Mouse (Mus musculus): ENCODE measurements at regions not wholly inside any gene's neighbourhood (a gene's known extent, or its start where the extent isn't known, plus 50 kb on each side); places are given as distances from the start of the nearest gene placed in this dataset.

DNA sequence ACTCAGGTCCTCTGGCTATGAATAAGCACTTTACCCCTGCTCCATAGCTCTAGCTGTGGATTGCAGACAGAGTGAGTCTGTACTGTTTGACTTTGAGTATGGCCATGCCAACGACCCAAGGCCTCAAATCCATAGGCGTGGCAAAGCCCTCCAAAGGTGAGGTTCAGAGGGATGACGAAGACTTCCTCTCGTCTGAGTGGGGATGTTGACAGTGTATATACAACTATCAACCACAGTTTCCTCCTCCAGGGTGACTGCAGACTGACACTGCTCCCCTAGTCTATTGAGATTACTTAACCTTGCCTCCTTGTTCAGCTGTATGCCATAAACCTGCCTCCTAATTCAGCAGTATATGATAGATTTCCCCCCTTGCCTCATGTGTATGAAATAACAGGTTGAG, 80.7 kb upstream of the Tle4 start:
- no peak for DNase-seq (ENCODE audit: low read depth, low spot score)

DNA sequence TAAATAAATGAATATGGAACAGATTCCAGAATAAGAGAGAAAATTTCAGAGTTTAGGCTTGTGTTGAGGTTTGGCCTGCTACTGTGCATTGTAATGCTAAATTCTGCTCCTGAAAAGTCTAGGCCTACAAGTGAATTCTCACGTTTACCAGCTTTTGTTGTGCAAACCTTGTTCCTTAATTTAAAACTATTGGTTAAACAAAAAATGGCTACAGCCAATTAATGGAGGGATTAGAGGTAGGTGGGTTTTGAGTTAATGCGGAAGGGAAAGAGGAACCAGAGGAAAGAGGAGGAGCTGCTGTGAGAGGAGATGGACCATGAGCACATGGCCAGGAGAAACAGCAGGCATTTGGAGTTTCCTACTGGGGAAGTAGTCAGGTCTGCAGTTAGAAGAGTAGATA, 79.1 kb upstream of the Tle4 start:
- DNase-seq (ENCODE audit: low read depth, low spot score): no peak

DNA sequence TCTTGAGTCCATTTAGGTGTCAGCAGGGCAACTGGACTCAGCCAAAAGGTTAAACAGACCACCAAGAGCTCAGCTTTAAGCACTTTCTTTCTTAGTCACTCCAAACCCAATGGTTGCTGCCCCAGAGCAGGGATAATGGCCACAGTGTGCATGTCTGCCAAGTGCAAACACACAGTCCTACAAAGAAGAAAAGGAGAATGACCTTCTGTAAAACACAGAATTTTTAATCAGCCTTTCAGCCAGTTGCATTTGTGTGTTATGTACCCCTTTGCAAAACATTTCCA, 72.9 kb upstream of the Tle4 start:
- DNase-seq (ENCODE audit: low read depth, low spot score): no peak

DNA sequence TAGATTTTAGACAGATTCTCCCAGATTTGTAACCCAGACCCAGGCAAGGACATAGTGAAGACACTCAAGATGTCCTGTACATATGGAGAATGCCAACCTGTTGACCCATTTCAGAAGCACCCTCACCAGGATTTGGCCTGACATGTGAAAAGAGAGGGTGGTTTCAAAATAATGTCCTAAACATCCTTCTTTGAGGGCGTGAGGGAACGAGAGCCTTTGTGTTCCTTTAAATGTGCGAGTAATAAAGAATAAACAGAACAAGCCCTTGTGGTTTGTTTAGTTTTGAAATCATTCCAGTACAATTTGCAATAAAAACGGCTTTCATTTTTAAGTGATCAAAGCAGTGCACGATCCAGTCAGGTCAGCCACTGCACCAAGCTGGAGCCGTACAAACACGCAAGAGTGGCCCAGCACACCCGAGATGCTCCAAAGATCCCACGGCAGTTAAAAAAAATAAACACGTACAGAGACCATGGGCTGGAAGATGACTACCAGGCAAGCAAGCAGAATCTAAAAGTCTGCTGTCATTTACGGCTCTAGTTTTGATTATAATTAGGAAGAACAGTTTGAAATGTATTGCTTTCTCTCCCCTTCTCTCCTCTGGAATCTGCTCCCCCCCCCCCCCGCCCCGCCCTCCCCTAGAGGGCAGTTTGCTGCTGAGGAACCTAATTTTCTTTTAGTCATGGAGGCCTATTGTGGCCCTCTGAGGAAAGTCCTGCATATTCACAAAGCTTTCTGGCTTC, 72.4 kb upstream of the Tle4 start:
- no peak for DNase-seq (ENCODE audit: low read depth, low spot score)

DNA sequence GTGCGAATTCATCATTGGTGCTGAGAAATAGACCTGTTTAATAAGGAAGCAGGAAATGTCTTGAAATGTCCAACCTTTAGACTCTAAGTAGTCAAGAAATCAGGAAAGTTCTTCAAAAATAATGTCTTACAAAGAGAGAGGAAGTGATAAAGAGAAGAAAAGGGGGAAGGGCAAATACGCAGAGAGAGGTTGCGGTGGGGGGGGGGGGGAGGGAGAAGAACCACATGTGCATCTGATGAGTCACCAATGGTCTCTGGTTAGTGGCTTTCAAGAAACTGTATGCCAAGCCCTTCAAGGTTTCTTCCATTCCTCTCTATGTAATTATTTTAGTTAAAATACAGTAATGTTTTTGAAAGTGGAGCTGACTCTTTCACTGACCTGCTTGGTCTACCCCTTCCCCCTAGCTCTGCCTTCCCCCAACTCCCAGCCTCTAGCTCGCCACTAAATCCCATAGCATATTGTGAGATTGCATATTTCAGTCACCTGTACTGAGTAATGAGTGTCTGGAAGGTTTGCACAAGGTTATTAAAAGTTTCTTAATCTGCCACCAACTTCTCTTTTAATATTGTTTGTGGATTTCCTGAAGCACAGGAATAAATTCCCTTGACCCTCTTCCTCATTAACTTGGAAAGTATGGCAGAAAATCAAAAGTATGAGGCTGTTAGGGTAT, 70.8 kb upstream of the Tle4 start:
- DNase-seq (ENCODE audit: low read depth, low spot score): no peak

DNA sequence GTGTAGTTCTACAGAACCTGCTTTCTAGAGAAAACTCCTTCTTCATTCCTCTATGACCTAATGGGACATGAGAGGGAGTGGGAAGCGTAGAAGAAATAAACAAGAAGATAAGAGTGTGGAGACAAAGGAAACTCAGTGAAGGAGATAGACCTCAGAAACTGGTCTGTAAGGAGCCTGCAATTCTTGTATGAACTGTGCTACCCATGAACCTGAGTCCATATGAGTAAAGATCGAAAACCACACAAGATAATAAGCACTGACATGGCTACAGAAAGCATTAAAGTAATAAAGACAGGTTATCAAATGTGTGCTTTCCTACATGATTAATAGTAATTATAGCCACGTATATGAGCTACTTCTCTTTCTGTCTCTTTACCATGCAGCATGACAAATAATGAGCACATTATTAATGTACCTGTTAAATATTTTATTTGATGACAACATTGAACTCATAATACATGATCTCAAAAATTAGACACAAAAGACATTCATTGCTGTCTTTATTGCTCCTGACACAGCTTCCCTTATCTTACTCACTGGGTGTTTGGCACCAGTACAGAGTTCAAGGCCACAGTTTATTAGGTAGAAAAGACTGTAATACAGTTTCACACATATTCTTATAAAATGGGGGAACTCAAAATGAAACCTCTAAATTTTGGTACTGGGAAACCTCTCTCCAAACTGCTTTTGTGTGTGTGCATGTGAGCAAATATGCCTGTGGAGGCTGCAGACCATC, 67.0 kb upstream of the Tle4 start:
- no peak for DNase-seq (ENCODE audit: low read depth, low spot score)

DNA sequence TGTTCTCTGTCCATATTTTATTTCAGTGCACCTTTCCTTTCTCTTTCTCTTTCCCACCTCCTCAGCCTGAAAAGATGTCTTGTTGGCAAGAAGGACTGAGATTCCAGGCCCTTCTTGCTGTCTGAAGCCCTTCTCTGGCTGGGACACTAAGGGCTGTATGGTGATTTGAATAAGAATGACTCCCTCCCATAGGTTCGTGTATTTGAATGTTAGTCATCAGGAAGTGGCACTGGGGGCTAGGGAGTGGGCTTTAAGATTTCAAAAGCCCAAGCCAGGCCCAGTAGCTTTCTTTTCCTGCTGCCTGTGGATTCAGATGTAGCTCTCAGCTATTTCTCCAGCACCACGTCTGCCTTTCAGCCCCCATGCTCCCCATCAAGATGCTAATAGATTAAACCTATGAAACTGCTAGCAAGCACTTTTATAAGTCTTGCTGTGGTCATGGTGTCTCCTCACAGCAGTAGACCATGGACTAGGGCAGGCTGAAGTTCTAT, 66.3 kb upstream of the Tle4 start:
- DNase-seq (ENCODE audit: low read depth, low spot score): no peak

DNA sequence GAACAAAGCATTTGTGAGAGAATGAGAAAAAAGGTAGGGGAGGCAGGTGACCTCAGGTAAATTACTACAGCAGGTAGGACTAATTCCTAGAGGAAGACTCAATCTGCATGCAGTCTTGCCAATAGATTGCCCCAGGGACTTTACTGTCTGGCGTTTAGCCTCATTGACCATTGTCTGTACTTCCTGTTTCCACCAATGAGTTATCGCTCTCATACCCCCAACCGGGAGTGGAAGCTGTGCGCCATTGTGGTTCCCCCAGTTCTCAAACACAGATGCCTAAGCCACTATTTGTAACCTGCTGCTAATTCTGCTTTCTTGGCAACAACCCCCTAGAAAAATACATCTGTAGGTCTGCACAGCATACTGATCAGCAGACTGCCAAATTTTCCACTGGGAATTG, 65.5 kb upstream of the Tle4 start:
- DNase-seq (ENCODE audit: low read depth, low spot score): no peak

DNA sequence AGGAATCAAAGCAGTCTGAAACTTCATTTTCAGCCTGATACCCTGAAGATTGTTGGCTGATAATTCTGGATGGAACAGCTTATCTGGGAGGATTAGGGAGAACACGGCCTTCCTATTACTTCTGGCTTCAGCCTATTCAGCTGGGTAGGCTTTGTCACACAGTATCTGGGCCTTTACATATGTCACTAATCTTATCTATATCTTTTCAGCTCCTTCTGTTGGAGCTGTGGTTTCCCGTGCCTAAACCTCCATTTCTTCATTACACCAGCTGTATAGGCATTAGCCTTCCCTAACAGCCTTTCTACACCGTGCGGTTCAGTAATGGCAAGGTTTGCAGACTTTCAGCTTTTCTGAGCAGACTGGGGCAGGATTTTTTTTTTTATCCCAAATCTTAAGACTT, 61.9 kb upstream of the Tle4 start:
- no peak for DNase-seq (ENCODE audit: low read depth, low spot score)

DNA sequence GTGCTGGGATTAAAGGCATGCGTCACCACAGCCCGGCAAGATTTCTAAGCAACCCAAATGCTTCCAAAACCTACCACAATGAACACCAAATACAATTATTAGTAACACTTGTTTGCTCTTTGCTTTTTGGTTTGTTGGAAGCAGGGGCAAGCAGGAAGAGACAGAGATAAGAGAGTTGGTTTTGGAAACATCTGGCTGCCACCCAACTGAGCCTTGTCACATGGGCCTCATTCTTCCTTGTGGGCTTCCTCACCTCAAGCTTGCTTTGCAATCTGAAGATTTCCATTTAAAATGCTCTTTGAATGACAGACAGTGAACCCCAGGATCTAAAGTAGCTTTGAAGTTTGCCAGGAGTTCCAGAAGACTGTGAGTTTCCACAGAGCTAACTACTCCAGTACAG, 60.6 kb upstream of the Tle4 start:
- no peak for DNase-seq (ENCODE audit: low read depth, low spot score)

DNA sequence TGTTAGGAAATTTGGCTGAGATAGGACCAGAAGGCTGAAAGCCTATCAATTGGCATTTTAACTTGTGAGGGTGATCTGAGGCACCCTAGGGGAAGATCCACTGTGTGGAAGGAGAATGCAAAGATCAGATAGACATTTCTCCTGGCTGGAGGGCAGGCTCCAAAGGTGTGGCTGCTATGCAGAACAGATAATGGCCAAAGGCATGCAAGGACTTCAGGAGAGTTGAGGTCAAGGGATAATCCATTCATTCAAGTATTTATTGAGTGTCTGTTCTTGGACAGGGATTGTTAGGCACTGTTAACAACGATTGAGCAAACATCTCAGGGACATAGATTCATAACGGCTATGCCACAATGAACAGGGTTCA, 58.2 kb upstream of the Tle4 start:
- no peak for DNase-seq (ENCODE audit: low read depth, low spot score)

DNA sequence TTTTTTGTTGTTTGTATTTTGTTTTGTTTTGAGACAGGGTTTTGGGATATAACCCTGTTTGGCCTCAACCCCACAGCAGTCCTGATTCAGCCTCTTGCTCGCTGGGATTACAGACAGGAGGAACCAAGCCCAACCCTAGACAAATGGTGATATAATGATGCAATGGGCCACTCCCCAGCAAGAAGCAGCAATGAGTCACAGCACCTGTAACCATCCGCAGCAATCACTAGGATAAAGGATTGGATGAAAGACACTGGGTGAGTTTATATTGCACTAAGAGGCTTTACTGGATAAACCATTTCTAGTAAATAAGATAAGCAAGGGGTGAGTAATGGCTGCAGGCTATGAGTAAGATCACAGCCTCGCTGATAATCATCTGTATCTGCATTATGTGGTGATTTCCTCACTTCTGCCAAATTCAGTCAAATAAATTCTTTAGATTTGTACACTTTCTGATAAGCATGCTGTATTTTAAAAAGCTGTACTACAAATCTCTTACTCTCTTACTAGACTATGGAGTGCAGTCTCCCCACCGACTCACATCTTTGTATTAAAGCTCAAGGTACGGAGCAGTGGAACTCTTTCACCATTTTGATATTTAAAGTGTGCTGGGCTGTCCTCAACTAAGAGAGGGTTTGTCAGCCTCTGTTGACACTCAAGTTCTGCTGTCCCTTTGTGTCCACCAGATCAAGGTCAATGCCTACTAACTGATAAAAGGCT, 57.6 kb upstream of the Tle4 start:
- DNase-seq (ENCODE audit: low read depth, low spot score): no peak

Data from embryo, embryonic 11.5 days (tissue).